Mouse (Mus musculus): ENCODE results near the gene Rnf167.

The Rnf167 gene

GRCm38 (mm10) chr11:70654923-70655570 is 8.0 kb downstream of the Rnf167 start:
- peak; percentile 53 for DNase-seq (ENCODE audit: low spot score)

DNA sequence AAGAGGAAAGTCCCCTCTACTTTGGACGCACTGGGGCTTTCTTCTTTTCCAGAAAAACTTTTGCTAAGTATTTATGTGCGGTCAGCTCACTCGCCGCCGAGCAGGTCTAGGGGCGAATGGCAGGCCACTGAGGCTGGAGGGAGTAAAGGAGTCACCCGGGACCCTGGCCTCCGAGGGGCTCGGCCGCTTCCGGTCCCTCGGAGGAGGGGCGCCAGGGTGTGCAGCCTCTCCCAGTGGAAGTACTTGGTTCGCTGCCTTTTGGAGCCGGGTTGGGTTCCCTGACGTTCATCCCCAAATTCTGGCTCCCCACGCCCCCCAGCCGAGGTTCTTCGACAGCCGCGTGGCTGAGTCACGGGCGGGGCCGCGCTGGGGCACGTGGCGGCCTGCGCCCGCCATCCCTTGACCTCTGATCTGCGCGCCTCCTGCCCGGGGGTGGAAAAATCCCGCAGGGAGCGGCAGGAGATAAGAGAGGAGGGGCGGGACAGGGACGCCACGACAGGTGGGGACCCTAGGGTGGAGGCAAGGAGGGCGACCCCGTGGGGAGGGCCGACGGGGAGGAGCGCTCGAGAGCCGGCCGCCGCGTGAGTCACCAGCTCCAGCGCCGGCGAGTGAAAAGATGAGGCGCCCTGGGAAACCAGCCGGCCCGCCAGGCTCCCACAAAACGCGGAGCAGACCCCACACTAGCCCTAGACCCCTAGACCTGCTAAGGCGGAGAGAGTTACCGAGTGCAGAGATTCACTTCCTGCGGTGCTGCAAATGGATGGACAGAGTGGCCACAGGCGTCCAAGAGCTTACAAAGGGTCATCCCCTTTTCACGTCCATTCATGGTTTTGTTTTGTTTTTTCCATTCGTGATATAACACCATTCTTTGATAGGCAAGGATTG is 8.8 kb downstream of the Rnf167 start:
- no peak for DNase-seq (ENCODE audit: low spot score)

GRCm38 (mm10) chr11:70656456-70656927 is 9.5 kb downstream of the Rnf167 start:
- no peak for DNase-seq (ENCODE audit: low spot score)

DNA sequence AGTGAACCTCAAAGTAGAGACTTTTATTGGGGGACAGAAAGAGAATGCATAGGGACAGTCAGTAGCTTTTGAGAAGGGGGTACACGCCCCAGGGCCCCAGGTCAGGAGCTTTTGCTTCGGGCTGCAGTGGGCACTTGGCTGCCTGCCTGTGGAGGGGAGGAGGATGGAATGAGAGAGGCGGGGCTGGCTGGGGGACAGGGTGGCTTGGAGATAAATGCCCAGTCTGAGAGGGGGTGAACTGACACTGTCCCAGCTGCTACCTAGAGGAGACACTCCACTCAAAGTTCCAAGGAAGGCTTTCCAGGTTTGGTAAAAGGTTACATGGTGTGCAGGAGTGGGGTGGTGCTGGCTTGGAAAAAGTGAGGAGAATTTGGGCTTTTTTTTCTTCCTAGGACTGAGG is 9.9 kb downstream of the Rnf167 start, which contains the start of gene Eno3:
TSS of gene Eno3 (plus strand) at position 239 of the 400 bp plus-strand sequence.
- DNase-seq (ENCODE audit: low spot score): no peak

DNA sequence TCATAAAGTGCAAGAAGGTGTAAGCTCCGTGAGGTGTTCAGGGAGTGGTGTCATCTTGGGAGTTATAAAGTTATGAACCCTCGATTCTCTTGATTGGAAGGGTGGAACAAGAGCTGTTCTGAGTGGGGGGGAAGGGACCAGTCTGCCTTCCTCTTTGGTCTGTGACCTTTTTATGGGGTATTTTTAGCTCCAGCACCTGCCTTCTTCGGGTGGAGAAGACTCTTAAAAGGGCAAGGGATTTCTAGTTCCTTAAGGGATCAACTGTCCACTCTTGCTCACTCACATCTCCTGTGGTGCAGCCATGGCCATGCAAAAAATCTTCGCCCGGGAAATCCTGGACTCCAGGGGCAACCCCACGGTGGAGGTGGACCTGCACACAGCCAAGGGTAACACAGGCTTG is 10.5 kb downstream of the Rnf167 start:
- no peak for DNase-seq (ENCODE audit: low spot score)

DNA sequence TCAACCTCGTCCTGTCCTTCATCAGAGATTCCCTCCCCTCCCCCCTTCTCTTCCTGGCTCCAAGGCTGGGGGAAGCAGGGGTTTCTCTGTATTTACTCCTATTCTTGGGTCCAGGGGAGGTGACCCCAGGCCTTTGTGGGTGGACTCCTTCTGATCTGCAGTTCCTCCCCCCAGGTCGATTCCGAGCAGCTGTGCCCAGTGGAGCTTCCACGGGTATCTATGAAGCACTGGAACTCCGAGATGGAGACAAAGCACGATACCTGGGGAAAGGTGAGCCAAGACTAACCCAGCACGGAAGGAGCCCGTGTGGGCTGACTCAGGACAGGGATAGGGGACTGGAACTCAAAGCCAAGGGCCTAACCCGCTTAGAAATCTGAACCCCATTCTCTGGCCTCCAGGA is 11.0 kb downstream of the Rnf167 start:
- DNase-seq (ENCODE audit: low spot score): no peak

DNA sequence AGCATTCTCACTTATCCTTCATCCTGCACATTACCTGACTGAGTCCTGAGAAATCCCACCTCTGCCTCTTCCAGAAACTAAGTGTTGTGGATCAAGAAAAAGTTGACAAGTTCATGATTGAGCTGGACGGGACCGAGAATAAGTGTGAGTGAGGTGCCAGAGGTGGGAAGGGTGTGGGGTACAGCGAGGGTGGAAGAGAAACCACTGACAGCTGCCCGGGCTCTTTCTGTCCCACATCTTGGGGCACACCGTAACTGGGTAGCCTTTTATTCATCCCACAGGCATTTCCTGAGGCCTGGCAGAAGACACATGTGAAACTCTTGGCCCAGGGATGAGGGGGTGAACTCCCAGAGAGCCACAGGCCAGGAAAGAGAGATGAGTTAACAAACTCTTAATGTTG is 11.5 kb downstream of the Rnf167 start:
- no peak for DNase-seq (ENCODE audit: low spot score)

DNA sequence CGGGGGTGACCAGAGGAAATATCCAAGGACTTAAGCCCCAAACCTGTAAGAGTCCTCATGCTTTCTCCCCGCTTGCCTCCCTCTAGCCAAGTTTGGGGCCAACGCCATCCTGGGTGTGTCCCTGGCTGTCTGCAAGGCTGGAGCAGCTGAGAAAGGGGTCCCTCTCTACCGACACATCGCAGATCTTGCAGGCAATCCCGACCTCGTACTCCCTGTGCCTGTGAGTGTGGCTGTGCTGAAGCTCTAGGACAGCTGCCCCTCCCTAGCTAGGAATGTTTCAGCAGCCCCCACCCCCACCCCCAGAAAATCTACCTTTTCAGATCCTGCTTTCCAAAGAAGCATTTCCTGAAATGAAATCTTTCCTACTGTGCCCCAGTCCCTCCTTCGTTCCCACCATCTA is 11.9 kb downstream of the Rnf167 start:
- DNase-seq (ENCODE audit: low spot score): no peak

- DNase-seq (ENCODE audit: low spot score): no peak
Measured at GRCm38 (mm10) chr11:70660571-70660970, 13.5 kb downstream of the Rnf167 start.

DNA sequence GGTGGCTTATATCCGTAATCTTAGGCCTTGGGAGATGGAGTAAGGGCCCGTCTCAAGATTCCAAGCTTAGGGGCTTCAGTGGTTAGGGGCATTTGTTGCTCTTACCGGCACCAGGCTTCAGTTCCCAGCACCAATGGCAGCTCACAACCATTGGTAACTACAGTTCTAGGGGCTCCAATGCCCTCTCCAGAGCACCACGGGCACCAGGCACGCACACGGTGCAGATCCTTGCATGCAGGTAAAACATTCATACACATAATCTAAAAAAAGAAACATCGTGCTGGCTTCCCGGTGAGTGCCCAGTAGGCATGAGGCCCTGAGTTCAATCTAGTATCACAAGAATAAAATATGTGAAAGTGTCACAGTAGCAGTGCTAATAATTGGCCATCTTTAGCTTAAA is 16.1 kb downstream of the Rnf167 start:
- no peak for DNase-seq (ENCODE audit: low spot score)

DNA sequence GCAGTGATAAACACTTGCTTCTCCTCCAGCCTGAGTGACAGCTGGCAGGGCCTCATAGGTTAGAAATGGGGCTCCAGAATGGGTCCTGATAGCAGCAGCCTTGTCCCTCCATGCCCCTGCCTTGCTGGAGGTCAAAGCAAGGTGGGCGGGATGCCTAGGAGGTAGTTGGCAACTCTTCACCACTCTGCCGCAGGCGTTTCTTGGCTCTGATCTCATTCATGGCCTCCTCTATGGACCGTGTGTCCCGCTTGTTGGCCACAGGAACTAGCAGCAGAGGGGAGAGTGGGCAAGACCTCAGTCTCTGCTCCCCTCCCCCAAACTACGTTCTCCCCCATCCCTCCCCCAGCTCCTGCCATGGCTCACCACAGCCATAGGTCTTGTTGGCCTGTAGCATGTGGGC is 16.9 kb downstream of the Rnf167 start:
- no peak for DNase-seq (ENCODE audit: low spot score)

- DNase-seq (ENCODE audit: low spot score): no peak
Measured at GRCm38 (mm10) chr11:70664741-70665140, 17.7 kb downstream of the Rnf167 start.

DNA sequence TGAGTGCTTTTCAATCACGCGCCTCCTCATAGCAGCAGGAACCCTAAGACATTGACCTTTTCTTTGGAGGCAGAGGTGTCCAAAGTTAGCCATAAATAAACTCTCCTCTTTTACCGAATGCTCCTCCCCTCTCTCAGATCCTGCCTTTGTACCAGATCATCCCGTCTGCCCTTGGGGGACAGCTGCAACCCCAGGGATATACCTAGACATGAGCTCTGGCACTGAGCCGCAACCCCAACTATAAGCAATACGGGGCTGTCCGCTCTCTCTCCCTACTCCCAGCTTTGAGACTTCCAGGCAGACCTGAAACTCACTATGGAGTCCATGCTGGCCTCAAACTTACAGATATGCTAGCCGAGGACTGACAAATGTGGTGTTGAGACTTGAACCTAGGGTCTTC is 19.7 kb downstream of the Rnf167 start:
- DNase-seq (ENCODE audit: low spot score): no peak

- DNase-seq (ENCODE audit: low spot score): no peak
Measured at GRCm38 (mm10) chr11:70667271-70668150, 20.5 kb downstream of the Rnf167 start.

DNA sequence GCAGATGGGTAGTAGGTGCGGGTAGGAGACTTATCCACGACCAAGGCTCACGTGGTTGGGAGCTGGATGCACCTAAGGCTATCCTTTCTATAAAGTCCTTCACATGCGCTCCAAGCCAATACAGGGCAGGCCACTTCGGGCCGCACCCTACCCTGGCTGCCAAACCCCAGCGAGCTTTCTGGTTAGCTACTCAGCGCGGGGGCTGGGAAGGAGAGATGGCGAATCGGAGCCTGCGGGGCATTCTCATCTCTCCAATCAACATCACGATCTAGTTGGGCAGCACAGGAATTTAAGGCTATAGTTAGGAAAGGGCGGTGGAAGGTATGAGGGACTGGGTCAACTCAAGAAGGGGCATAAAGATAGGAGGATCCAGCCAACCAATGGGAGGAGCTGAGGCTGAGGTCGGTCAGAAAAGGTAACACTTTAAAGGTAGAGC is 21.3 kb downstream of the Rnf167 start:
- DNase-seq (ENCODE audit: low spot score): no peak

DNA sequence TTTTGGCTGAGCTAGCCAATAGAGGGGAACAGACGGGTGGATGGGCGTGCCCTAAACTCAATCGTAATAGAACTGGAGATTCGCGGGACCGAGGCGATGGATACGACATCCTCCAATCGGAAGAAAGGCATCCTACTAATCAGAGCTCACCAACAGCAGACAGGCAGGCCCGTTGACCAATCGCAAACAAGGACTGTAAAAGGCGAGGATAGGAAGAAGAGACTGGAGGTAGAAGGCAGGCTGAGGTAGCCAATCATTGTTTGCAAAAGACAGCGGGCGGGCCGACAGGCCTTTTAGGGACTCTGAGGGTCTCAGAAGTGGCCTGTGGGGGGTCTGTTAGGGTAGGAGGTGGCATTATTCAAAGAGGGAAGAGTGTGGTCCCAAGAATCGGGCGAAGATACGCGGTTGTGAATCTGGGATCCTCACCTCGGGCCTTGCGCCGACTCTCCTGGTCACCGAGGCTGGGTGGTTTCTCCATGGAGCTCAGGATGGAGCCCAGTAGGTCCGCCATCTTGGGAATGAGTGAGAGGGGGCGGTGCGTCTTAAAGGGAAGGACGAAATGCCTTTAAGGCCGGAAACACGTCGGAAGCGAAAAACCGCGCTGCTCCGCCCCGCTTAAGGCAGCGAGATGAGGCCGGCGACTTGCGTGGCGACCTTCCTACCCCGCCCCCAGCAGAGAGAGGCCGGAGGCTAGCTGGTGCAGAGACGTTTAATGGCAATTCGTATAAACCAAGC is 21.9 kb downstream of the Rnf167 start, which contains the start of gene Spag7:
TSS of gene Spag7 (minus strand) at position 646 of the 735 bp plus-strand sequence.
- peak; percentile 86 for DNase-seq (ENCODE audit: low spot score)

DNA sequence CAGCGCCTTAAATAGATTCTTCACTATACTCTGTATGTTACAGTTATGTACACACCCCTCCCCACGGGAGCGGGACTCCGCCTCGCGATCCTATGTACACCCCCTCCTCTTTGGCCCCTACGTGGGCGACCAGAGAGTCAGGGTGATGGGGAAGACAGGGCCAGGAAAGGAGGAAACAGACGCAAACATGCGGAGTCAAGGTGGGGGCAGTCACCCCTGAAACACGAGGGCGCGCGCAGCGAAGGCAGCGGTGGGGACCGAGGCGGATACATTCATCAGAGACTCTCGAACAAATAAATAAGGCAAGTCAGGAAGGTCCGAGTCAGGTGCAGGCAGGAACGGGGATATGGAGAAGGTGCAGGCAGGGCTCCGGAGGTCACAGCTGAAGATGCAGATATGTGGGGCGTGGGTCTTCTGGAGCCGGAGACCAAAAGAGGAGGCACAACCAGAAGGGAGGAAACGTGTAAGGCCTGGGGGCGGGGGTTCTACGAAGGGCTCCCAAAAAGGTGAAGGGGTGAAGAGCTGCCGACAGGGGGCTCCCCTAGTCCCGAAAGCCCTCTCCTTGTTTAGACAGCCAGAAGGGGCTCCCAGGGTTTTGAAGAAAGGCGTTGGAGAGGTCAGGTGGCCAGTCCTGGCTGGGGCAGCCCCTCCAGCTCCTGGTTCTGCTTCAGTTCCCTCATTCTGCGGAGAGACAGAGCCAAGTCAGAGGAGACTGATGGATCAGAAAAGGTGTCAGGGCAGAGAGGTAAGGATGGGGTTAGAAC is 22.7 kb downstream of the Rnf167 start:
- DNase-seq (ENCODE audit: low spot score): no peak

GRCm38 (mm10) chr11:70670483-70670882 is 23.4 kb downstream of the Rnf167 start:
- DNase-seq (ENCODE audit: low spot score): no peak

GRCm38 (mm10) chr11:70671333-70672047 is 24.5 kb downstream of the Rnf167 start:
- DNase-seq (ENCODE audit: low spot score): no peak

GRCm38 (mm10) chr11:70674014-70674413 is 27.0 kb downstream of the Rnf167 start:
- no peak for DNase-seq (ENCODE audit: low spot score)

All from urinary bladder, postnatal 10 days (tissue).